Mouse (Mus musculus) layer of hippocampus, adult 6 months (tissue): ENCODE results near the gene Tmem51. TPM values are rescaled to one million over a fixed set of nuclear protein-coding genes. Genes with fewer than 3 reads are reported as not detected.

Experiments
- long read RNA-seq, 2 experiments: library from polyadenylated mRNA; unstranded; transcript quantifications; one replicate each; pipeline ENCODE4 v2.0.0; 2019 to 2020
- polyA plus RNA-seq: library from polyadenylated mRNA; unstranded; fragments of <200 nt; fragmentation: Nextera tagmentation; gene quantifications from 2 replicates; pipeline ENCODE4 v1.2.3, GENCODE M21; 2021

Gene Tmem51
- 6.6 and 9.3 TPM in 2 replicates for polyA plus RNA-seq
- long read RNA-seq, experiment 1, transcript Tmem51-201 (3 exons, 1,875 nt), result major isoform, 19 of 22 reads
- long read RNA-seq, experiment 1, partial matches to known transcripts, result 1 of 22 reads
- long read RNA-seq, experiment 1, other reads (novel, unspliced or antisense), result 2 of 22 reads
- long read RNA-seq, experiment 2, transcript Tmem51-201 (3 exons, 1,875 nt), result major isoform, 43 of 51 reads
- long read RNA-seq, experiment 2, partial matches to known transcripts, result 0 of 51 reads
- long read RNA-seq, experiment 2, other reads (novel, unspliced or antisense), result 8 of 51 reads

GRCm38 (mm10) chr4:142084131-142084899, at the start of gene Tmem51:
TSS of gene Tmem51 (minus strand) at chr4:142084304.

DNA sequence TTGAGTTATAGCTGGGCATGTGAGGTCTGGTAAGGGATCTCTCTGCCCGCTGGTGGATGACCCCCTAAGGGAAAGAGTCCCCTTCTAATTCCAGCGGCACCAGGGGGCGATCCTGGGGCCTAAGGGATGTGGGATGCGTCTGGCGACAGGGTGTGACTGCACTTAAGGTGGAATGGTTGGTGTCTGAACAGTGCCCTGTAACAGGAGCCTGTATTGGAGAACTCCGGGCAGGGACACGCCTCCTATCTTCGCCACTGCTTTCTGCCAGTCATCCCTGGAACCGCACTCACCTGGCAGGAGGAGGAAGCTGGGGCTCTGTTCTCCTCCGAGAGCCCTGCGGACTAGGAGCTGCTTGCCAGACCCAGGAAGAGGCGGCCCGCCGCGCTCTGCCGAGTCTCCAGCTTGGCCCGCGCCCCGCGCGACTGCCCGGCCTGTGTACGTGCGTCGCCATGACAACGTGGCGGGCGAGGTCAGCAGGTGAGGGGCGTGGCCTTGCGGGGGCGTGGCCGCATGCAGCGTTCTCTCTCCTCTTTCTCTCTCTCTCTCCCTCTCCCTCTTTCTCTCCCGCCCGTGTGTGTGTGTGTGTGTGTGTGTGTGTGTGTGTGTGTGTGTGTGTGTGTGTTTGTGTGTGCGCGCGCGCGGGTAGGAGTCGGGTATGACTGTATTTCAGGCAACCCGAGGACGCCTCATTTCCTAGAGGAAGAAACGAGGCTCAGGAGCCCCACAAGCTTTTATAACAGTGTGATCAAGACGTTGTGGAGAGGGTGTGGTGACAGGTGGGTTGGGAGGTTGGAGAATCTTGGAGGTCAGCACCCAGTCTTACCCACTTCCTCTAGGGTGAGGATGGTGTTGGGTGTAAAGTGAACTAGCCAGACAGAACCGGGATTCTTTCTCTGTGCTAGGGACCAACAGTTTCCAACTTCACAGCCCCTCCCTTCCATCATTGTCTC, 69.2 kb downstream of the Tmem51 start, which contains the start of gene Fhad1:
Gene Fhad1 (minus strand): TSS at position 424 of the 950 bp plus-strand sequence.

Other genes starting within 250 kb of the Tmem51 start
- not detected in 2 replicates for gene Ctrc, start 237.9 kb downstream of the Tmem51 start, polyA plus RNA-seq
- 53.0 and 58.8 TPM in 2 replicates for gene Efhd2, start 209.4 kb downstream of the Tmem51 start, polyA plus RNA-seq
- 4.2 and 12.0 TPM in 2 replicates for gene Fhad1, start 69.2 kb downstream of the Tmem51 start, polyA plus RNA-seq
- 18.7 and 22.1 TPM in 2 replicates for gene Kazn, start 155.1 kb upstream of the Tmem51 start, polyA plus RNA-seq